Mouse (Mus musculus): ENCODE results near the gene Metap2. TPM values are rescaled to one million over a fixed set of nuclear protein-coding genes. Genes with fewer than 3 reads are reported as not detected.

Metap2 gene
- polyA plus RNA-seq, 1 experiment = 113 TPM

GRCm38 (mm10) chr10:93919227-93919626 lies 22.3 kb upstream of the Metap2 start:
- H3K4me3 ChIP-seq (ENCODE audit: control insufficient read depth, low read depth, low read length) = no peak overlapping the region
- no peaks in the 10 kb centered on the region for H3K36me3 ChIP-seq (ENCODE audit: control insufficient read depth, insufficient read depth, low read length)
- no peaks in the 10 kb centered on the region for H3K27me3 ChIP-seq (ENCODE audit: control insufficient read depth, insufficient read depth, low read length)
- TF ChIP-seq POLR2A (IDR thresholded peaks at IDR 0.05; ENCODE audit: control insufficient read depth, low read depth, low read length) (no peak), CTCF (IDR thresholded peaks at IDR 0.05; ENCODE audit: control insufficient read depth, insufficient read depth, insufficient replicate concordance, low read depth, low read length) (no peak)
- H3K4me1 ChIP-seq (ENCODE audit: control insufficient read depth, insufficient read depth, low read length) = peaks cover 4% of the 10 kb centered on the region
- H3K27ac ChIP-seq (ENCODE audit: control insufficient read depth, insufficient read depth, low read depth, low read length) = no peak overlapping the region

GRCm38 (mm10) chr10:93918701-93919100 lies 21.8 kb upstream of the Metap2 start:
- no peaks in the 10 kb centered on the region for H3K36me3 ChIP-seq (ENCODE audit: control insufficient read depth, insufficient read depth, low read length)
- no peak overlapping the region for H3K27ac ChIP-seq (ENCODE audit: control insufficient read depth, insufficient read depth, low read depth, low read length)
- H3K4me3 ChIP-seq (ENCODE audit: control insufficient read depth, low read depth, low read length) = no peak overlapping the region
- TF ChIP-seq POLR2A (IDR thresholded peaks at IDR 0.05; ENCODE audit: control insufficient read depth, low read depth, low read length) (no peak), CTCF (IDR thresholded peaks at IDR 0.05; ENCODE audit: control insufficient read depth, insufficient read depth, insufficient replicate concordance, low read depth, low read length) (no peak)
- no peaks in the 10 kb centered on the region for H3K27me3 ChIP-seq (ENCODE audit: control insufficient read depth, insufficient read depth, low read length)
- peaks cover 4% of the 10 kb centered on the region for H3K4me1 ChIP-seq (ENCODE audit: control insufficient read depth, insufficient read depth, low read length)

- H3K27me3 ChIP-seq (ENCODE audit: control insufficient read depth, insufficient read depth, low read length) = no peaks in the 10 kb centered on the region
- H3K4me3 ChIP-seq (ENCODE audit: control insufficient read depth, low read depth, low read length) = no peak overlapping the region
- no peak overlapping the region for H3K27ac ChIP-seq (ENCODE audit: control insufficient read depth, insufficient read depth, low read depth, low read length)
- TF ChIP-seq CTCF (IDR thresholded peaks at IDR 0.05; ENCODE audit: control insufficient read depth, insufficient read depth, insufficient replicate concordance, low read depth, low read length) (no peak), POLR2A (IDR thresholded peaks at IDR 0.05; ENCODE audit: control insufficient read depth, low read depth, low read length) (no peak)
- peaks cover 4% of the 10 kb centered on the region for H3K4me1 ChIP-seq (ENCODE audit: control insufficient read depth, insufficient read depth, low read length)
- no peaks in the 10 kb centered on the region for H3K36me3 ChIP-seq (ENCODE audit: control insufficient read depth, insufficient read depth, low read length)
Observed at GRCm38 (mm10) chr10:93918087-93918486, 21.2 kb upstream of the Metap2 start.

- Histone ChIP-seq H3K27ac (ENCODE audit: control insufficient read depth, insufficient read depth, low read depth, low read length) (no peak overlapping the region), H3K4me3 (ENCODE audit: control insufficient read depth, low read depth, low read length) (no peak overlapping the region), H3K27me3 (ENCODE audit: control insufficient read depth, insufficient read depth, low read length) (no peaks in the 10 kb centered on the region), H3K4me1 (ENCODE audit: control insufficient read depth, insufficient read depth, low read length) (peaks cover 4% of the 10 kb centered on the region), H3K36me3 (ENCODE audit: control insufficient read depth, insufficient read depth, low read length) (no peaks in the 10 kb centered on the region)
- TF ChIP-seq POLR2A (IDR thresholded peaks at IDR 0.05; ENCODE audit: control insufficient read depth, low read depth, low read length) = no peak
- peak; percentile 32; the same call in 1 of the 2 replicates for TF ChIP-seq CTCF (IDR thresholded peaks at IDR 0.05; ENCODE audit: control insufficient read depth, insufficient read depth, insufficient replicate concordance, low read depth, low read length)
Observed at GRCm38 (mm10) chr10:93916778-93917177, 19.9 kb upstream of the Metap2 start.

- no peaks in the 10 kb centered on the region for H3K27me3 ChIP-seq (ENCODE audit: control insufficient read depth, insufficient read depth, low read length)
- no peak overlapping the region for H3K27ac ChIP-seq (ENCODE audit: control insufficient read depth, insufficient read depth, low read depth, low read length)
- peaks cover 4% of the 10 kb centered on the region for H3K4me1 ChIP-seq (ENCODE audit: control insufficient read depth, insufficient read depth, low read length)
- H3K36me3 ChIP-seq (ENCODE audit: control insufficient read depth, insufficient read depth, low read length) = no peaks in the 10 kb centered on the region
- TF ChIP-seq CTCF (IDR thresholded peaks at IDR 0.05; ENCODE audit: control insufficient read depth, insufficient read depth, insufficient replicate concordance, low read depth, low read length) (no peak), POLR2A (IDR thresholded peaks at IDR 0.05; ENCODE audit: control insufficient read depth, low read depth, low read length) (no peak)
- H3K4me3 ChIP-seq (ENCODE audit: control insufficient read depth, low read depth, low read length) = no peak overlapping the region
Observed at GRCm38 (mm10) chr10:93915531-93916275, 18.8 kb upstream of the Metap2 start.

- no peaks in the 10 kb centered on the region for H3K36me3 ChIP-seq (ENCODE audit: control insufficient read depth, insufficient read depth, low read length)
- H3K27ac ChIP-seq (ENCODE audit: control insufficient read depth, insufficient read depth, low read depth, low read length) = no peak overlapping the region
- no peaks in the 10 kb centered on the region for H3K27me3 ChIP-seq (ENCODE audit: control insufficient read depth, insufficient read depth, low read length)
- TF ChIP-seq POLR2A (IDR thresholded peaks at IDR 0.05; ENCODE audit: control insufficient read depth, low read depth, low read length) (no peak), CTCF (IDR thresholded peaks at IDR 0.05; ENCODE audit: control insufficient read depth, insufficient read depth, insufficient replicate concordance, low read depth, low read length) (no peak)
- no peak overlapping the region for H3K4me3 ChIP-seq (ENCODE audit: control insufficient read depth, low read depth, low read length)
- H3K4me1 ChIP-seq (ENCODE audit: control insufficient read depth, insufficient read depth, low read length) = no peaks in the 10 kb centered on the region
Observed at GRCm38 (mm10) chr10:93913525-93913924, 16.6 kb upstream of the Metap2 start.

GRCm38 (mm10) chr10:93912917-93913316 lies 16.0 kb upstream of the Metap2 start:
- Histone ChIP-seq H3K27me3 (ENCODE audit: control insufficient read depth, insufficient read depth, low read length) (no peaks in the 10 kb centered on the region), H3K4me1 (ENCODE audit: control insufficient read depth, insufficient read depth, low read length) (peaks cover 1% of the 10 kb centered on the region; the same call in 1 of the 2 replicates), H3K4me3 (ENCODE audit: control insufficient read depth, low read depth, low read length) (no peak overlapping the region), H3K36me3 (ENCODE audit: control insufficient read depth, insufficient read depth, low read length) (no peaks in the 10 kb centered on the region), H3K27ac (ENCODE audit: control insufficient read depth, insufficient read depth, low read depth, low read length) (no peak overlapping the region)
- no peak for TF ChIP-seq CTCF (IDR thresholded peaks at IDR 0.05; ENCODE audit: control insufficient read depth, insufficient read depth, insufficient replicate concordance, low read depth, low read length)
- no peak for TF ChIP-seq POLR2A (IDR thresholded peaks at IDR 0.05; ENCODE audit: control insufficient read depth, low read depth, low read length)

All from testis, adult 2 months (tissue).